Mouse (Mus musculus) heart, adult 9 months (tissue): ENCODE measurements at regions not wholly inside any gene's neighbourhood (a gene's known extent, or its start where the extent isn't known, plus 50 kb on each side); places are given as distances from the start of the nearest gene placed in this dataset.

ENCODE experiments used
- DNase-seq, 2 experiments: peaks; one replicate each; pipeline ENCODE4 v3.0.0; 2022; ENCODE audit warnings: low spot score in 2 of 2

- no peak for DNase-seq
Observed at GRCm38 (mm10) chr11:112718547-112718946, 63.5 kb upstream of the Sox9 start.

- DNase-seq: no peak
Observed at GRCm38 (mm10) chr11:112720652-112721051, 61.4 kb upstream of the Sox9 start.

GRCm38 (mm10) chr11:112722936-112723335 lies 59.1 kb upstream of the Sox9 start:
- no peak for DNase-seq

GRCm38 (mm10) chr11:112728154-112728952 lies 53.7 kb upstream of the Sox9 start:
- DNase-seq: no peak
